Mouse (Mus musculus) mouse trophoblast stem cell (cell line): ENCODE measurements at regions not wholly inside any gene's neighbourhood (a gene's known extent, or its start where the extent isn't known, plus 50 kb on each side); places are given as distances from the start of the nearest gene placed in this dataset.

ENCODE experiments used
- in situ Hi-C, 2 experiments: fragments of 300-500 bp; cut with MseI, MboI; formaldehyde crosslinking; loops; 2 replicates in 1 of 2; 3 replicates in 1 of 2; pipeline ENCODE4 v1.15.1; 2025

- in situ Hi-C loops, result loop anchor here in 1 of 2 experiments (10.0 kb wide), 1 partner anchor 173 kb away; the partner anchor contains the start of gene Cd24a
Measured at GRCm38 (mm10) chr10:43748300-43748699, 153.2 kb downstream of the Qrsl1 start.

- in situ Hi-C loops, result loop anchor here in 1 of 2 experiments (10.0 kb wide), 1 partner anchor 175 kb away; the partner anchor contains the start of gene Cd24a
Measured at GRCm38 (mm10) chr10:43749496-43750110, 151.9 kb downstream of the Qrsl1 start.

GRCm38 (mm10) chr10:43750401-43750800, 151.1 kb downstream of the Qrsl1 start:
- in situ Hi-C loops, result no loop called here

- in situ Hi-C loops, result no loop called here
Measured at GRCm38 (mm10) chr10:43750854-43751253, 150.7 kb downstream of the Qrsl1 start.

- in situ Hi-C loops, result no loop called here
Measured at GRCm38 (mm10) chr10:43751881-43752675, 149.5 kb downstream of the Qrsl1 start.

- in situ Hi-C loops, result no loop called here
Measured at GRCm38 (mm10) chr10:43756881-43757565, 144.5 kb downstream of the Qrsl1 start.

- in situ Hi-C loops, result no loop called here
Measured at GRCm38 (mm10) chr10:43758124-43759025, 143.2 kb downstream of the Qrsl1 start.

- in situ Hi-C loops, result no loop called here
Measured at GRCm38 (mm10) chr10:43759186-43759905, 142.2 kb downstream of the Qrsl1 start.

- in situ Hi-C loops, result no loop called here
Measured at GRCm38 (mm10) chr10:43759906-43760281, 141.7 kb downstream of the Qrsl1 start.

GRCm38 (mm10) chr10:43761979-43762570, 139.5 kb downstream of the Qrsl1 start:
- in situ Hi-C loops, result no loop called here

GRCm38 (mm10) chr10:43764581-43764980, 137.0 kb downstream of the Qrsl1 start:
- in situ Hi-C loops, result no loop called here

GRCm38 (mm10) chr10:43765275-43765674, 136.3 kb downstream of the Qrsl1 start:
- in situ Hi-C loops, result no loop called here

GRCm38 (mm10) chr10:43765829-43766486, 135.6 kb downstream of the Qrsl1 start:
- in situ Hi-C loops, result no loop called here

GRCm38 (mm10) chr10:43767961-43768726, 133.4 kb downstream of the Qrsl1 start:
- in situ Hi-C loops, result no loop called here

- in situ Hi-C loops, result no loop called here
Measured at GRCm38 (mm10) chr10:43769026-43769425, 132.5 kb downstream of the Qrsl1 start.

- in situ Hi-C loops, result no loop called here
Measured at GRCm38 (mm10) chr10:43775807-43776206, 125.7 kb downstream of the Qrsl1 start.

- in situ Hi-C loops, result no loop called here
Measured at GRCm38 (mm10) chr10:43777612-43778600, 123.6 kb downstream of the Qrsl1 start.

GRCm38 (mm10) chr10:43780571-43780970, 121.0 kb downstream of the Qrsl1 start:
- in situ Hi-C loops, result no loop called here
